Mouse (Mus musculus): Measurements from ENCODE around the gene Cmss1. TPM values are rescaled to one million over a fixed set of nuclear protein-coding genes. Genes with fewer than 3 reads are reported as not detected.

The Cmss1 gene
- polyA plus RNA-seq, 1 experiment, result 2.8 TPM

GRCm38 (mm10) chr16:57534365-57534764 lies 72.3 kb downstream of the Cmss1 start:
- no peaks in the 10 kb centered on the region for H3K9me3 ChIP-seq (ENCODE audit: control insufficient read depth, low read length)
- no peak overlapping the region for H3K4me3 ChIP-seq (replicated peaks)
- H3K4me1 ChIP-seq (ENCODE audit: control insufficient read depth), result no peaks in the 10 kb centered on the region
- no peaks in the 10 kb centered on the region for H3K27me3 ChIP-seq (ENCODE audit: control insufficient read depth)
- TF ChIP-seq GATA1 (IDR thresholded peaks at IDR 0.05; ENCODE audit: low read length) (no peak), TAL1 (IDR thresholded peaks at IDR 0.05; ENCODE audit: low read length) (no peak)
- H3K36me3 ChIP-seq (ENCODE audit: control insufficient read depth), result no peaks in the 10 kb centered on the region

DNA sequence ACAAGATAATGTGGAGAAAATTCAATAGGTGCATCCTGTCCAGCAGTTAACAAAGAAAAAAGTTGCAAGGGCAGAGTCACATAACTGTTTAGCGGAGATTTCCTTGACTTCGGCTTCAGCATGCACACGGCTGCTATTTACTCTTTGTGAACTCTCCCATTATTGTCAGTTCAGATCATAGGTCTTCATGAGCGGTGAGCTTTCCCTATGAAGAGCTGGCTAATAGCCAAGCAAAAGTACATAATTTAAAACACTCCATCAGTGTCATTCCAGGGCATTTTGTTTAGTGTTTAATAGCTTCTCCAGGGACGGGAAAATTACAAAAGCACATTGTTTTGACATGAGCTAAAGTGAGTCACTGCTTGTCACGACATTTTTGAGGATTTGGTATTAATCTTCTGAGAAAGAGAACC lies 74.6 kb downstream of the Cmss1 start:
- Histone ChIP-seq H3K27me3 (ENCODE audit: control insufficient read depth) (no peaks in the 10 kb centered on the region), H3K4me1 (ENCODE audit: control insufficient read depth) (no peaks in the 10 kb centered on the region), H3K4me3 (replicated peaks) (no peak overlapping the region), H3K9me3 (ENCODE audit: control insufficient read depth, low read length) (no peaks in the 10 kb centered on the region), H3K36me3 (ENCODE audit: control insufficient read depth) (no peaks in the 10 kb centered on the region)
- TF ChIP-seq GATA1 (IDR thresholded peaks at IDR 0.05; ENCODE audit: low read length) (no peak), TAL1 (IDR thresholded peaks at IDR 0.05; ENCODE audit: low read length) (no peak)

GRCm38 (mm10) chr16:57530547-57530946 lies 76.1 kb downstream of the Cmss1 start:
- no peaks in the 10 kb centered on the region for H3K27me3 ChIP-seq (ENCODE audit: control insufficient read depth)
- no peak overlapping the region for H3K4me3 ChIP-seq (replicated peaks)
- H3K4me1 ChIP-seq (ENCODE audit: control insufficient read depth), result no peaks in the 10 kb centered on the region
- H3K9me3 ChIP-seq (ENCODE audit: control insufficient read depth, low read length), result no peaks in the 10 kb centered on the region
- H3K36me3 ChIP-seq (ENCODE audit: control insufficient read depth), result no peaks in the 10 kb centered on the region
- TF ChIP-seq TAL1 (IDR thresholded peaks at IDR 0.05; ENCODE audit: low read length) (no peak), GATA1 (IDR thresholded peaks at IDR 0.05; ENCODE audit: low read length) (no peak)

DNA sequence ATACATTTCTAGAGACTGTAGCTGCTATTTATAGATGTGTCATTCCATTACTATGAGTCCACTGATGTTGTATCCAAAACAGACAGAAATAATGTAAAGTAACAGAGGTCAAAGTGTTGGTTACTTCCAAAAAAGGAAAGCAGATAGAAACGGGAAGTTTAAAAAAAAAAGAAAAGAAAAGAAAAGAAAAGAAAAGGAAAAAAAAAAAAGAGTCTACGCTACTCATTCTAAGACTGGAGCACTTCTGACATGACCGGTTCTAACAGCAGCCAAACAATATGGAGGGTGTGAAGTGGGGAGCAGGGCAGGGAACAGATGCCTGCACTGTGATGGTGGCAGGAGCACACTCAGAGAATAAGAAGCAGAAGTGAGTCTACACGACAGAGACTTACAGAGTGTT lies 78.2 kb downstream of the Cmss1 start:
- Histone ChIP-seq H3K4me1 (ENCODE audit: control insufficient read depth) (no peaks in the 10 kb centered on the region), H3K9me3 (ENCODE audit: control insufficient read depth, low read length) (no peaks in the 10 kb centered on the region), H3K27me3 (ENCODE audit: control insufficient read depth) (no peaks in the 10 kb centered on the region), H3K4me3 (replicated peaks) (no peak overlapping the region), H3K36me3 (ENCODE audit: control insufficient read depth) (no peaks in the 10 kb centered on the region)
- TF ChIP-seq TAL1 (IDR thresholded peaks at IDR 0.05; ENCODE audit: low read length) (no peak), GATA1 (IDR thresholded peaks at IDR 0.05; ENCODE audit: low read length) (no peak)

- Histone ChIP-seq H3K27me3 (ENCODE audit: control insufficient read depth) (no peaks in the 10 kb centered on the region), H3K4me1 (ENCODE audit: control insufficient read depth) (no peaks in the 10 kb centered on the region), H3K36me3 (ENCODE audit: control insufficient read depth) (no peaks in the 10 kb centered on the region), H3K4me3 (replicated peaks) (no peak overlapping the region), H3K9me3 (ENCODE audit: control insufficient read depth, low read length) (no peaks in the 10 kb centered on the region)
- TF ChIP-seq TAL1 (IDR thresholded peaks at IDR 0.05; ENCODE audit: low read length), result no peak
- no peak for TF ChIP-seq GATA1 (IDR thresholded peaks at IDR 0.05; ENCODE audit: low read length)
Measured at GRCm38 (mm10) chr16:57526893-57527292, 79.8 kb downstream of the Cmss1 start.

- Histone ChIP-seq H3K27me3 (ENCODE audit: control insufficient read depth) (no peaks in the 10 kb centered on the region), H3K9me3 (ENCODE audit: control insufficient read depth, low read length) (no peaks in the 10 kb centered on the region), H3K4me1 (ENCODE audit: control insufficient read depth) (no peaks in the 10 kb centered on the region), H3K4me3 (replicated peaks) (no peak overlapping the region), H3K36me3 (ENCODE audit: control insufficient read depth) (no peaks in the 10 kb centered on the region)
- TF ChIP-seq GATA1 (IDR thresholded peaks at IDR 0.05; ENCODE audit: low read length) (no peak), TAL1 (IDR thresholded peaks at IDR 0.05; ENCODE audit: low read length) (no peak)
Measured at GRCm38 (mm10) chr16:57525476-57525875, 81.2 kb downstream of the Cmss1 start.

DNA sequence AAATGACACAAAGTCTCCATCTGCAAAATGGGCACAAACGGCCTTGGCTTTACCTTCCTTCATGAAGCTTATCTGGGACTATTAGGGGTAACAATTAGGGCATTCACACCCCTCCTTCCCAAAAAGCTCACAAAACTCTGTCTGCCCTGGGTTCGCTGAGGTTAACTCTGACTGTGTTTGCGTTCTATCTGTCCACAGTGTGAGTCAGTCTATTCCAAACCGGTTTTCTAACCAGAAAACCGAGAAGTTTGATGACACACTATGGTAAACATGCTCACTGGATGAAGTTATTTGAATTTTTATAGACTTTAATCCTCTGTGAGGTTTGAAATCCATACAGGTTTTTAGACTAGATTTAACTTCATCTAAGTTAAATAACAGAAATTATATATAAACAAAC lies 81.6 kb downstream of the Cmss1 start:
- no peaks in the 10 kb centered on the region for H3K4me1 ChIP-seq (ENCODE audit: control insufficient read depth)
- no peak overlapping the region for H3K4me3 ChIP-seq (replicated peaks)
- no peaks in the 10 kb centered on the region for H3K27me3 ChIP-seq (ENCODE audit: control insufficient read depth)
- no peaks in the 10 kb centered on the region for H3K36me3 ChIP-seq (ENCODE audit: control insufficient read depth)
- no peaks in the 10 kb centered on the region for H3K9me3 ChIP-seq (ENCODE audit: control insufficient read depth, low read length)
- TF ChIP-seq GATA1 (IDR thresholded peaks at IDR 0.05; ENCODE audit: low read length), result no peak
- TF ChIP-seq TAL1 (IDR thresholded peaks at IDR 0.05; ENCODE audit: low read length), result no peak

DNA sequence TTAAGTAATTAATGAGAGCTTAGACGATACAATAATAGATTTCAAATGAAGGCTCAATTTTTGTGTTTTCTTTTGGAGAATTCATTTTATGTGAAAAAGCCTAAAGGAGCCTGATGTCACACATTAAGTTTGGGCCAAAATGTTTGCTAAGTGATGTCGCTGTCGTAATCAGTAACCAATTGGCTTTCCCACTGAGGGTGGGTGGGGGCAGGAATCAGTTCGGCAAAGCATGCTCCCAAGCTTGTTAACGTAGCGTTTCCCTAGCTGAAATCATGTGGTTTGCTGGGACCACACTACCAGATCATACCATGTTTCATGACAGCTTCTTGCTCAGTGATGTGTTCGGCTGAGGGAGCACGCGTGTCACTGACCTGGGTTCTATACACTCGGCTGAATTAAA lies 91.0 kb downstream of the Cmss1 start:
- no peaks in the 10 kb centered on the region for H3K4me1 ChIP-seq (ENCODE audit: control insufficient read depth)
- no peak overlapping the region for H3K4me3 ChIP-seq (replicated peaks)
- H3K36me3 ChIP-seq (ENCODE audit: control insufficient read depth), result no peaks in the 10 kb centered on the region
- TF ChIP-seq TAL1 (IDR thresholded peaks at IDR 0.05; ENCODE audit: low read length) (no peak), GATA1 (IDR thresholded peaks at IDR 0.05; ENCODE audit: low read length) (no peak)
- H3K9me3 ChIP-seq (ENCODE audit: control insufficient read depth, low read length), result no peaks in the 10 kb centered on the region
- no peaks in the 10 kb centered on the region for H3K27me3 ChIP-seq (ENCODE audit: control insufficient read depth)

GRCm38 (mm10) chr16:57514371-57514770 lies 92.3 kb downstream of the Cmss1 start:
- H3K4me1 ChIP-seq (ENCODE audit: control insufficient read depth), result no peaks in the 10 kb centered on the region
- no peaks in the 10 kb centered on the region for H3K9me3 ChIP-seq (ENCODE audit: control insufficient read depth, low read length)
- H3K36me3 ChIP-seq (ENCODE audit: control insufficient read depth), result no peaks in the 10 kb centered on the region
- no peaks in the 10 kb centered on the region for H3K27me3 ChIP-seq (ENCODE audit: control insufficient read depth)
- H3K4me3 ChIP-seq (replicated peaks), result no peak overlapping the region
- no peak for TF ChIP-seq TAL1 (IDR thresholded peaks at IDR 0.05; ENCODE audit: low read length)
- TF ChIP-seq GATA1 (IDR thresholded peaks at IDR 0.05; ENCODE audit: low read length), result no peak

- Histone ChIP-seq H3K4me3 (replicated peaks) (no peak overlapping the region), H3K27me3 (ENCODE audit: control insufficient read depth) (no peaks in the 10 kb centered on the region), H3K4me1 (ENCODE audit: control insufficient read depth) (no peaks in the 10 kb centered on the region), H3K9me3 (ENCODE audit: control insufficient read depth, low read length) (no peaks in the 10 kb centered on the region), H3K36me3 (ENCODE audit: control insufficient read depth) (no peaks in the 10 kb centered on the region)
- no peak for TF ChIP-seq GATA1 (IDR thresholded peaks at IDR 0.05; ENCODE audit: low read length)
- TF ChIP-seq TAL1 (IDR thresholded peaks at IDR 0.05; ENCODE audit: low read length), result no peak
Measured at GRCm38 (mm10) chr16:57513562-57513961, 93.1 kb downstream of the Cmss1 start.
